Mouse (Mus musculus): Measurements from ENCODE around the gene Efr3b. TPM values are rescaled to one million over a fixed set of nuclear protein-coding genes. Genes with fewer than 3 reads are reported as not detected.

Gene Efr3b
- polyA plus RNA-seq, 1 experiment from 2014 or later, result 41.4 TPM

DNA sequence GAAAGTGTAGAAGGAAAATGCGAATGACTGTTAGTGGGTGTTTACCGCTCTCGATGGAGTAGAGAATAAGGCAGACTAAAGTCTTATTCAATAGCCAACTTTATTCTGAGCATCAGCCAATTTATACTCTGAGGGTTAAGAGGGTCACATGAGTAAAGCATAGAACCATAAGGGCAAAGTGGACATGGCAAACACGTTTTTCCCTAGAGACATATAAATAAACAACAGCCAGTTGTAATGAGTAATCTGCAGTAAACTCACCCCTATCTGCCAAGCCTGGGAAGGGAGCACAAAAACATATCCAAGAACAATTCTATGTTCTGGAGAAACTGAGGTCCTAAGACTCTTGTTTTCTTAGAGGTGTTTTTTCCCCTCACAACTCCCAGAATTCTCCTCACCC, 29.8 kb upstream of the Efr3b start:
- no peak overlapping the region for H3K4me3 ChIP-seq (replicated peaks; ENCODE audit: low read depth, low read length)
- no peak for DNase-seq
- no peaks in the 10 kb centered on the region for H3K27me3 ChIP-seq (ENCODE audit: control insufficient read depth, insufficient read depth, low read length)
- H3K9ac ChIP-seq (replicated peaks; ENCODE audit: low read length), result no peak overlapping the region
- H3K4me1 ChIP-seq (ENCODE audit: control insufficient read depth, insufficient read depth, low read length), result no peaks in the 10 kb centered on the region
- no peaks in the 10 kb centered on the region for H3K36me3 ChIP-seq (ENCODE audit: control insufficient read depth, insufficient read depth, low read length)
- no peak for ATAC-seq (ENCODE audit: low FRiP score, low TSS enrichment)
- H3K27ac ChIP-seq (replicated peaks; ENCODE audit: low read depth, low read length), result no peak overlapping the region
- 83% methylated on average over 4 of the region's 4 CpGs for WGBS
- H3K9me3 ChIP-seq (ENCODE audit: control insufficient read depth, low read length), result no peaks in the 10 kb centered on the region
- H3K4me2 ChIP-seq (ENCODE audit: low read length), result no peak overlapping the region

DNA sequence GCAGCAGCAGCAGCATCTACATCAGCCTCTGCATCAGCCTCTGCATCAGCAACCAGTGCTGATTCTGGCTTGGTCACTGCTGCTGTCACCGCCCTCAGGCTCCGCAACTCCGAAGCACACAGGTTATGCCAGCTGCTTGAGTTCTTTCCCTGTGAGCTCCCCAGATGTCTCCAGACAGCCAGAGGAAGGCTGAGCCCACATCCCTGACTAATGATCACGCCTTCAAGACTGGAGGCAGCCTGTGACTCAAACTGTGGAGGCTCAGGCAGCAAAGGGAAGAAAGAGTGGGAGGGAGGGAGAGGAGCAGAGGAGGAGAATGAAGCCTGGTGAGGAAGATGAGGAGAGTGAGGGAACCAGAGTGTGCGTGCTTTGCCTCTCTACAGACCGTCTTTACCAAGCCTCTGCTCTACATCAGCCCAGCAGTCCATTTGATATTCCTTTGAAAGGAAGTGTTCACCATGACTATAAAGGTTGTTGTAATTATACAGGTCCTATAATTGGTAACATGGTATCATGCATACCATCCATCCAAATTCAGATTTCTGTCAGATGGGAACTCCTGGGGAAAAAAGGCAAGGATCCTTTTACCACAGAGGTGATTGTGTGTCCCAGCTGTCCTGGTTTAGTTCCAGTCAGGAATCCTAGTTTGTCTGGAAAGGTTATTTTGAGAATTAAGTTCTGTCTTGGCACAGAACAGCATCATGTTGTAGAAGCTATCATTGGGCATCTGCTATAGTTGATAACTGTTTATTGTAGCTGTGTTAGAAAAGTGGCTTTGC, 28.2 kb upstream of the Efr3b start:
- Histone ChIP-seq H3K27ac (replicated peaks; ENCODE audit: low read depth, low read length) (no peak overlapping the region), H3K27me3 (ENCODE audit: control insufficient read depth, insufficient read depth, low read length) (no peaks in the 10 kb centered on the region), H3K9me3 (ENCODE audit: control insufficient read depth, low read length) (no peaks in the 10 kb centered on the region), H3K9ac (replicated peaks; ENCODE audit: low read length) (no peak overlapping the region), H3K4me2 (ENCODE audit: low read length) (no peak overlapping the region), H3K36me3 (ENCODE audit: control insufficient read depth, insufficient read depth, low read length) (no peaks in the 10 kb centered on the region), H3K4me1 (ENCODE audit: control insufficient read depth, insufficient read depth, low read length) (no peaks in the 10 kb centered on the region), H3K4me3 (replicated peaks; ENCODE audit: low read depth, low read length) (no peak overlapping the region)
- no peak for ATAC-seq (ENCODE audit: low FRiP score, low TSS enrichment)
- no peak for DNase-seq
- 72% methylated on average over 6 of the region's 6 CpGs for WGBS

- 81% methylated on average over 8 of the region's 8 CpGs for WGBS
- no peak overlapping the region for H3K4me2 ChIP-seq (ENCODE audit: low read length)
- no peaks in the 10 kb centered on the region for H3K9me3 ChIP-seq (ENCODE audit: control insufficient read depth, low read length)
- DNase-seq (no peak), ATAC-seq (ENCODE audit: low FRiP score, low TSS enrichment) (no peak)
- H3K27me3 ChIP-seq (ENCODE audit: control insufficient read depth, insufficient read depth, low read length), result no peaks in the 10 kb centered on the region
- no peak overlapping the region for H3K4me3 ChIP-seq (replicated peaks; ENCODE audit: low read depth, low read length)
- H3K4me1 ChIP-seq (ENCODE audit: control insufficient read depth, insufficient read depth, low read length), result no peaks in the 10 kb centered on the region
- no peaks in the 10 kb centered on the region for H3K36me3 ChIP-seq (ENCODE audit: control insufficient read depth, insufficient read depth, low read length)
- no peak overlapping the region for H3K9ac ChIP-seq (replicated peaks; ENCODE audit: low read length)
- no peak overlapping the region for H3K27ac ChIP-seq (replicated peaks; ENCODE audit: low read depth, low read length)
Measured at GRCm38 (mm10) chr12:4065944-4066343, 27.2 kb upstream of the Efr3b start.

GRCm38 (mm10) chr12:4065498-4065897, 26.8 kb upstream of the Efr3b start:
- Histone ChIP-seq H3K9me3 (ENCODE audit: control insufficient read depth, low read length) (no peaks in the 10 kb centered on the region), H3K4me1 (ENCODE audit: control insufficient read depth, insufficient read depth, low read length) (no peaks in the 10 kb centered on the region), H3K9ac (replicated peaks; ENCODE audit: low read length) (no peak overlapping the region), H3K4me2 (ENCODE audit: low read length) (no peak overlapping the region), H3K27me3 (ENCODE audit: control insufficient read depth, insufficient read depth, low read length) (no peaks in the 10 kb centered on the region), H3K4me3 (replicated peaks; ENCODE audit: low read depth, low read length) (no peak overlapping the region), H3K27ac (replicated peaks; ENCODE audit: low read depth, low read length) (no peak overlapping the region), H3K36me3 (ENCODE audit: control insufficient read depth, insufficient read depth, low read length) (no peaks in the 10 kb centered on the region)
- ATAC-seq (ENCODE audit: low FRiP score, low TSS enrichment) (no peak), DNase-seq (no peak)
- WGBS, result 94% methylated on average over 2 of the region's 2 CpGs

DNA sequence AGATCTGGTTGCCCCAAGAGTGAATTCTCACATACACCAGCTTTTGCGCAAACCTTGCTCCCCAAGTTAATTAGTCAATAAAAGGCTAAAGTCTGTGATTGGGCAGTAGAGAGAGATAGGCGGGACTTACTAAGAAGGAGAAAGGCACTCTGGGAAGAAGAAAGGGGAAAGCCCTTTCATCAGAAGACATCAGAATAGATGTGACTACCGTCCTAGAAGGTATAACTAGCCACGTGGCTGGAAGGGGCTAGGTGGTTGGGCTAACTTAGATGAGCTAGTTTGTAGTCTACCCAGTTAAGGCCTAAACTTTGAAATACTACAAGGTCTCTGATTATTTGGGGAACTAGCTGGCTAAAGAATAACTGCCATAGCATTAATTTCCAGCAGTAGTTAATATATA, 21.0 kb upstream of the Efr3b start:
- no peaks in the 10 kb centered on the region for H3K9me3 ChIP-seq (ENCODE audit: control insufficient read depth, low read length)
- H3K27me3 ChIP-seq (ENCODE audit: control insufficient read depth, insufficient read depth, low read length), result no peaks in the 10 kb centered on the region
- no peak overlapping the region for H3K4me3 ChIP-seq (replicated peaks; ENCODE audit: low read depth, low read length)
- DNase-seq (no peak), ATAC-seq (ENCODE audit: low FRiP score, low TSS enrichment) (no peak)
- H3K27ac ChIP-seq (replicated peaks; ENCODE audit: low read depth, low read length), result no peak overlapping the region
- no peak overlapping the region for H3K9ac ChIP-seq (replicated peaks; ENCODE audit: low read length)
- H3K36me3 ChIP-seq (ENCODE audit: control insufficient read depth, insufficient read depth, low read length), result no peaks in the 10 kb centered on the region
- no peak overlapping the region for H3K4me2 ChIP-seq (ENCODE audit: low read length)
- H3K4me1 ChIP-seq (ENCODE audit: control insufficient read depth, insufficient read depth, low read length), result no peaks in the 10 kb centered on the region; the same call in 1 of the 2 replicates
- WGBS, result 86% methylated on average over 4 of the region's 4 CpGs

GRCm38 (mm10) chr12:4058321-4058720, 19.6 kb upstream of the Efr3b start:
- H3K9me3 ChIP-seq (ENCODE audit: control insufficient read depth, low read length), result no peaks in the 10 kb centered on the region
- no peaks in the 10 kb centered on the region for H3K36me3 ChIP-seq (ENCODE audit: control insufficient read depth, insufficient read depth, low read length)
- H3K4me2 ChIP-seq (ENCODE audit: low read length), result no peak overlapping the region
- WGBS, result 55% methylated on average over 9 of the region's 9 CpGs
- no peak for DNase-seq
- H3K9ac ChIP-seq (replicated peaks; ENCODE audit: low read length), result no peak overlapping the region
- H3K27ac ChIP-seq (replicated peaks; ENCODE audit: low read depth, low read length), result no peak overlapping the region
- H3K27me3 ChIP-seq (ENCODE audit: control insufficient read depth, insufficient read depth, low read length), result no peaks in the 10 kb centered on the region
- no peak overlapping the region for H3K4me3 ChIP-seq (replicated peaks; ENCODE audit: low read depth, low read length)
- ATAC-seq (ENCODE audit: low FRiP score, low TSS enrichment), result no peak
- H3K4me1 ChIP-seq (ENCODE audit: control insufficient read depth, insufficient read depth, low read length), result no peaks in the 10 kb centered on the region; the same call in 1 of the 2 replicates

GRCm38 (mm10) chr12:4054845-4055244, 16.1 kb upstream of the Efr3b start:
- no peaks in the 10 kb centered on the region for H3K27me3 ChIP-seq (ENCODE audit: control insufficient read depth, insufficient read depth, low read length)
- WGBS, result 39% methylated on average over 4 of the region's 4 CpGs
- no peaks in the 10 kb centered on the region for H3K36me3 ChIP-seq (ENCODE audit: control insufficient read depth, insufficient read depth, low read length)
- no peaks in the 10 kb centered on the region; the same call in 1 of the 2 replicates for H3K4me1 ChIP-seq (ENCODE audit: control insufficient read depth, insufficient read depth, low read length)
- DNase-seq (no peak), ATAC-seq (ENCODE audit: low FRiP score, low TSS enrichment) (no peak)
- H3K9me3 ChIP-seq (ENCODE audit: control insufficient read depth, low read length), result no peaks in the 10 kb centered on the region
- H3K4me2 ChIP-seq (ENCODE audit: low read length), result no peak overlapping the region
- no peak overlapping the region for H3K27ac ChIP-seq (replicated peaks; ENCODE audit: low read depth, low read length)
- H3K4me3 ChIP-seq (replicated peaks; ENCODE audit: low read depth, low read length), result no peak overlapping the region
- H3K9ac ChIP-seq (replicated peaks; ENCODE audit: low read length), result no peak overlapping the region

- no peak overlapping the region for H3K4me2 ChIP-seq (ENCODE audit: low read length)
- ATAC-seq (ENCODE audit: low FRiP score, low TSS enrichment), result no peak
Measured at GRCm38 (mm10) chr12:4053643-4054042, 14.9 kb upstream of the Efr3b start.

DNA sequence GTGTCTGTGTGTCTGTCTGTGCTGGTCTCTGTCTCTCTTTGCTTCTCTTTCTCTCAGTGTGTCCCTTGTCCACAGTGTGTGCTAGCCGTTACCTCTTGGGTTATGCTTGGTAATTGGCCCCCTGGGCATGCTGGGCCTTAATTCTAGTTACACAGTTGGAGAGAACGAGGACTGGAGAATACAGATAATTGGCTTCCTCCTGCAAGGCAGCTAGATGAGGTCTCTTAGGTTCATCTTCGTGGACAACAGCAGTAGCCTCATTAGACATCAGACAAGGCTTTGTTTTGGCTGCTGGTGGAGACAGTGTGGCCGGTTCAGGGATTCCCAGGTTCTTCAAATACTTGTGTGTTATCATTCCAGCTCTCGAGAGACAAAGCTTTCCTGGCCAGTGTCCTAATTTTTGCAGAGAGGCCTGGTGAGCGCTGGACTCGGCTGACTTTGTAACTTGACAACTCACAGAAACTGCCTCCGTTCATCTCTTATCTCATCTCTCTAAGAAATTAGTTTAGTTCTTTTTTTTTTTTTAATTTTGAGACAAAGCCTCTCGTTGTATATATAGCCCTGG, 12.2 kb upstream of the Efr3b start:
- no peak overlapping the region for H3K4me2 ChIP-seq (ENCODE audit: low read length)
- H3K4me1 ChIP-seq (ENCODE audit: control insufficient read depth, insufficient read depth, low read length), result no peaks in the 10 kb centered on the region
- ATAC-seq (ENCODE audit: low FRiP score, low TSS enrichment) (no peak), DNase-seq (no peak)
- no peak overlapping the region for H3K9ac ChIP-seq (replicated peaks; ENCODE audit: low read length)
- H3K27me3 ChIP-seq (ENCODE audit: control insufficient read depth, insufficient read depth, low read length), result no peaks in the 10 kb centered on the region
- no peak overlapping the region for H3K27ac ChIP-seq (replicated peaks; ENCODE audit: low read depth, low read length)
- H3K36me3 ChIP-seq (ENCODE audit: control insufficient read depth, insufficient read depth, low read length), result no peaks in the 10 kb centered on the region
- 67% methylated on average over 9 of the region's 9 CpGs for WGBS
- H3K9me3 ChIP-seq (ENCODE audit: control insufficient read depth, low read length), result no peaks in the 10 kb centered on the region
- H3K4me3 ChIP-seq (replicated peaks; ENCODE audit: low read depth, low read length), result no peak overlapping the region

More at GRCm38 (mm10) chr12:4053643-4054042, 14.9 kb upstream of the Efr3b start:
- Histone ChIP-seq H3K27me3 (ENCODE audit: control insufficient read depth, insufficient read depth, low read length) (no peaks in the 10 kb centered on the region), H3K4me1 (ENCODE audit: control insufficient read depth, insufficient read depth, low read length) (no peaks in the 10 kb centered on the region; the same call in 1 of the 2 replicates), H3K4me3 (replicated peaks; ENCODE audit: low read depth, low read length) (no peak overlapping the region), H3K27ac (replicated peaks; ENCODE audit: low read depth, low read length) (no peak overlapping the region), H3K9me3 (ENCODE audit: control insufficient read depth, low read length) (no peaks in the 10 kb centered on the region), H3K36me3 (ENCODE audit: control insufficient read depth, insufficient read depth, low read length) (no peaks in the 10 kb centered on the region), H3K9ac (replicated peaks; ENCODE audit: low read length) (no peak overlapping the region)
- WGBS, result 94% methylated on average over 3 of the region's 3 CpGs
- no peak for DNase-seq
